Mouse (Mus musculus) frontal cortex, postnatal 14 days (tissue): ENCODE data around the gene Palm2.

Source experiments
- DNase-seq, 2 experiments: peaks; one replicate each; pipeline ENCODE4 v3.0.0; 2022; ENCODE audit warnings: low spot score in 2 of 2

Gene Palm2

DNA sequence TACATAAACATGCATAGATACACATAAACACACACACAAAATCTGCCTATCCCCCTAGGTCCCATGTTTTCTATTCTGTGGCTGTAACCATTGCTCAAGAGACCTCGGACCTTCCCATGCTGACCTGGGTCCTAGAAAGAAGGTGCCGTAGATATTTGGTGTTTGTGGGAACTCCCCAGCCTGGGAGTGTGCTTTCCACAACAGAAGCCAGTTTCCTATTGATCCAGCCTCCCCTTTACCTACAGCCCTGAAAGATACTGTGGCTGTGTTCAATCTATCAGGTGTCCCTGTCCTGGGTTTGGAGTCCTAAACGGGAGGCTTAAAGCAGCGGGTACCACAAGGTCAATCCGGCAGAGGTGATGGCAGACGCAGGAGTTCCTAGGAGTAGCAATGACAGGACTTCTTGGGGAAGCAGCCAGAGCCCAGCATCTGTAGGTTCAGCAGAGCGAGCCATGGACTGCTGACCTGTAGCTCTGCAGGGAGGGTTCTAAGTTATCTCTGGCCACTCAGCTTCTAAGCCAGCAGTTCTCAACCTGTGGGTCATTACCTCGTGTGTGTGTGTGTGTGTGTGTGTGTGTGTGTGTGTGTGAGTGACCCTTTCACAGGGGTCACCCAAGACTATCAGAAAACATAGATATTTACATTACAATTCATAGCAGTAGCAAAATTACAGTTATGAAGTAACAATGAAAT lies 79.3 kb downstream of the Palm2 start:
- DNase-seq: no peak

DNA sequence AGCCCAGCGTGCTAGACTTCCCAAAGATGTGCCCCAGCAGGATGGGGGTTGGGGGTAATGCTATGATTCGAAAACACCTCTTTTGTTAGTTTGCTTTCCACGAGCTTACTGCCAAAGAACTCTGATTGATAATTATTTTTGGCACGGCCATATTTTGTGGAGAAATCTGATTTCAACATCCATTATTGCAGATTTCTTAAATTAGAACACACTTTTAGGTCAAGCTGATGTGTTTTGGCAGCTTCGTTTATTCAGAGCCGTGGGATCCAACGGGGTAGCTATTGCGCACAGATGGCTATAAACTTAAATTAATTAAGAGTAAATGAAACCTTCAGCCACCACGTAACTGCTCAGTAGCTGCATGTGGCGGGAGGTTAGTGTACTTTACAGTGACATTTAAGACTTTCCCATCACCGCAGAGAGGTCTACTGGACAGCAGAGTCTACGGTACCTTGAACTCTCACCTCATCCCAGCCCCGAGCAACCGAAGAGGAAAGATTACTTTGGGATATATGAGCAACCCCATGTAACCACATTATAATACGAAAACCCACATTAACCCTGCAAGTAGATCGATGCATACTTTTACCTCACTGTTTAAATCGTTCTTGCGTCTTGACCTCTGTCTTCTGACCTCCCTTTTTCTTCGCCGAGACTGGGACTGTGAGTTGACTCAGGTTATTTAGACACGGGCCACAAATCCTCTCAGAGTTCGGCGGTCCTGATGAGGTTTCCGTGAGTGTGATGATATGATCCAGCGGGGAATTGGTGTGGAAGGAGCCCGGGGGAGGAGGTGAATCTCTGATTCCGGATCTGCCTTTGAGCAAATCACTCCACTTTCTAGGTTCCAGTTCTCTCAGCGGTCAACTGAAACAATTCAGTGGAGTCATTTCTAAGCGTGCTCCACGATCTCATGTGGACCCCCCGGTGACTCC lies 80.2 kb downstream of the Palm2 start:
- no peak for DNase-seq

DNA sequence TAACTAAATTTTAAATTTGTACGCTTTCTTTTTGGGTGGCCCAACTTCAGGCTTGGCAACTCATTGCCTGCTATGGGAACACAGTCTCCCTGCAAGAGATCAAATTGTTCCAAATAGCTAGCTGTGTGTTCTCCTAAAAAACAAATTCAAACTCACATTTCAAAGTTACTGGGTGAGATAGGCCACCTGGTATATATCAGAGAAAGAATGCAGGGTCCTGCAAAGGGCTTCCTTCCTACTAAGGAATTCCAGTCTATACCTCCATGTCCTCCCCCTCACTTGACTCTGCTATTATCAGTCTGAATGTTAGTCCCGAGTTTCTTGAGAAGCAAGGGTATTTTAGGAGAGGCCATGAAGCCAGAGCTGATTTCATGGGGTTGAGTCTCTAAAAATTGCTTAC lies 81.3 kb downstream of the Palm2 start:
- no peak for DNase-seq

DNA sequence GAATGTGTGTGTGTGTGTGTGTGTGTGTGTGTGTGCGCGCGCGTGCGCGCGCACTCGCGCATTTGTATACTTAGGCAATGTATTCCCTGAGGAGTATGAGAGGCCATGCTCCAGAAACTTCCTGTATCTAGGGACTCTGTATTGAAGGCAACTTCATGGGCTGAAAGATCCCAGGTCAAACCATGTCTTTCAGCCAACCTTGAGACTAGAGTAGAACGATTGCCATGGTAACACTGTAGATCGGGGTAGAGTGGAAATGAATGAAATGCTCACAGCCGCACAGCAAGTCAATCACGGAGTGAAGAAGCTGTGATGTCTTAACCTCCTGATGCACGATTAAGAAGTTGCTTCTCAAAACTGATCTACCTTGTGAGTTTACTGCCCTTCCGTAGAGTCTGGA lies 89.4 kb downstream of the Palm2 start:
- DNase-seq: no peak

DNA sequence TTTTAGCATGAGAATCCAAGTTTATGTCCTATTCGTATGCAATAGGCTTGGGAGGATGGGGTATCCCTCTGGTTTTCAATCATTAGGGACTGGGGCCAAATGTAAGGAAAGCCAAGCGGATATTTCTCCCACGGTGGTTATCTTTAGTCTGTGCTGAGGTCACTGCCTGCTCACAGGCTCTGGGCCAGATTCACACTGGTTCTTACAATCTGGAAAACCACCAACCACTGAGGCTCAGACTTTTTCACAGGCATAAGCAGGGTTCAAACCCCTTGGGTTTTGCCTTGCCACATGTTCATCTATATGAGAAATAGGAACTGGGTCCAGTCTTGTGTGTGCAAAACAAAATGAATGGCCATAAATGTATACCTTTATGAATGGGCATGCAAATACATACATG lies 90.4 kb downstream of the Palm2 start:
- DNase-seq: no peak

DNA sequence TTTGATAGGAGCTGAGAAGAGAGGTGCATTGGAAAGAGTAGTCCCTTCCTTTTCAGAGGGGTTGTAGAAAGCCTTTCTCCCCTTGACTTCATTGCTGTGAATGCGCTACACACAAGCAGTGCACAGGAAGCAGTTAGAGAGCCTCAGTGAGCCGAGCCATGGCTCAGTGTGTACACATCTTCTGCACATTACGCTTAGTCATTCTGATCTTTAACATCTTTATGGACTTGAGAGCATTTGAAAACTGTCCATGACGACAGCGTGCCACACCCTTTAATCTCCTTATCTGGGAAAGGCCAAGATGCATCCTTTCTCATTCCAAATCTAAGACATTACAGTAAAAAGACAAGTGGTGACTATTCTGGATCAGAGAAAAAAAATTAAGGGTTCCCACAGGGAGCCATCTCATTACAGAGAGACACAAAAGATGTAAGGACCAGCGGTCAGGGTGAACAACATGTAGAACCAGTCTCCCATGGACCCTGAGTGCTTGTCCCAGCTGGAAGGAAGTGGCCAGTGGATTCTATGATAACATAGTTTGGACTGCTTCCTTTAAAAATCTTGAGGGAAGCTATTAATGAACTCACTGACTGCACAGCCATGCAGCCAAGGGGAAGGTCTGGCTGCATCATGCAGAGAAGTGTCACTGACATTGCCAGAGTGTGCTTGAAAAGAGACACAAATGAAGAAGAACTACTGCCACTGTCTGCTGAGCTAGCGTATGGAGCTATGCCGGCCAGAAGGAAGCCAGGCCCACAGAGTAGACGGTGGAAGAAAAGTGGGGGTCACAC lies 91.4 kb downstream of the Palm2 start:
- no peak for DNase-seq

DNA sequence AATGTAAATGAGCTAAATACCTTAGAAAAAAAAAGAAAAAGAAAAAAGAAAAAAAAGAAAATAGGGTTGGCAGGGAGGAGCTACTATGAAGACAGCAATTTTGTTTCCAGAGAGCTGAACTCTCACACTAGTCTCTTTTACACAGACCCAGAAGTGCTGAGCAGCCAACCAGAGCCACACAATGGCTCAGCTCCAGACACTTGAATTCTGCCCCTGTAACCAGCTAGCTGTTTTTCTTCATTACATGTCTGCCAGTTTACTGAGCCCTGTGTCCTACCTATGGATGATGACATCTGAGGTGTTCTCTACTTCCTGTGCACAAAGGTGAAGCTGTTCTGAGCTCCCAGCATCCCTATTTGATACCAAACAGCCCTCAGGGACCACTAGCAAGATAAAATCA lies 94.2 kb downstream of the Palm2 start:
- no peak for DNase-seq

DNA sequence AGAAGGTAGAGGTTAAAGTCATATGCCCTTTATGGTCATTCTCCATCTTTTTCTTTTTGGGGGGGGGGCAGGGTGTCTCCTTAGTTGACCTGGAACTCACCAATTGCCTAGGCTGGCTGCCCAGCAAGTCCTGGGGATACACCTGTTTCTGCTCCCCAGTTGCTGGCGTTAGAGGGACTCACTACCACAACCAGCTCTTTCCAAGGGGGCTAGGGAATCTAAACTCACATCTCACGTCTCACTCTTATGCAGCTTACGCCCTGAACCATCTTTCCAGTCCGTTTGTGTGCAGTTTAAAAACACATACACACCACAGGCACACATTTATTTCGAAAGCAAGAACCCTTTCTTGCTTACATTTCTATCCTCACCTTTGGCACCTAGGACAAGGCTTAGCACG lies 99.6 kb downstream of the Palm2 start:
- DNase-seq: no peak

DNA sequence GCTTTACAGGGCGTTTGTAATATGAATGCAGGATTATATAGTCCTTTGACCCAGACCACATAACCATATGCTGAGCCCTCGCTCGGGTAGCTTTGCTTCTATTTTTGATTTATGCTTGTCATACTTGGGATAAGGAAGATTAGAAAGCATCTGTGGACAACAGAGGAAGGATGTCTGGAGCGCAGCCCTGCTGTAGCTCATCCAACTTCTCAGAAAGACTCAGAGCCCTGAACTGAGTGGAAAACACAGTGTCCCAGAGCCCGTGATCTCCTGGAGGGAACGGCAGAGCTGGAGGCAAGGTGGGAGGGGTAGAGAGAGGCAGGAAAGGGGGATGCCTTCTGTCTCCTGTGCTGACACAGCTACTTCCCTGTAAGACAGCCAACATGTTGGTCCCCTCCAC lies 100.2 kb downstream of the Palm2 start:
- DNase-seq: no peak

DNA sequence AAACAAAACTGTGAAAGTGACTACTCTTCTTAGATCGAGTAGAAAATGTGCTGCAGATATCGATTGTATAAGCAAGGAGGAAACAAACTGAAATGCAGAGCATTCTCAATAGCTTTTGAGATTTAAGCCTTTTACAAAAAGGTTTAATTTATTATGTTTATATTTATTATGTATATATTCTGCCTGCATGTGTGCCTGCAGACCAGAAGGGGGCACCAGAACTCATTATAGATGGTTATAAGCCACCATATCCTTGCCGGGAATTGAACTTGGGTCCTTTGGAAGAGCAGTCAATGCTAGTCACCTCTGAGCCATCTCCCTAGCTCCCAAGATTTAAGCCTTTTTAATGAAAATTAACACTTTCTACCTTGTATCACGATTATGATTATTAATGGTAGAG lies 101.0 kb downstream of the Palm2 start:
- no peak for DNase-seq

DNA sequence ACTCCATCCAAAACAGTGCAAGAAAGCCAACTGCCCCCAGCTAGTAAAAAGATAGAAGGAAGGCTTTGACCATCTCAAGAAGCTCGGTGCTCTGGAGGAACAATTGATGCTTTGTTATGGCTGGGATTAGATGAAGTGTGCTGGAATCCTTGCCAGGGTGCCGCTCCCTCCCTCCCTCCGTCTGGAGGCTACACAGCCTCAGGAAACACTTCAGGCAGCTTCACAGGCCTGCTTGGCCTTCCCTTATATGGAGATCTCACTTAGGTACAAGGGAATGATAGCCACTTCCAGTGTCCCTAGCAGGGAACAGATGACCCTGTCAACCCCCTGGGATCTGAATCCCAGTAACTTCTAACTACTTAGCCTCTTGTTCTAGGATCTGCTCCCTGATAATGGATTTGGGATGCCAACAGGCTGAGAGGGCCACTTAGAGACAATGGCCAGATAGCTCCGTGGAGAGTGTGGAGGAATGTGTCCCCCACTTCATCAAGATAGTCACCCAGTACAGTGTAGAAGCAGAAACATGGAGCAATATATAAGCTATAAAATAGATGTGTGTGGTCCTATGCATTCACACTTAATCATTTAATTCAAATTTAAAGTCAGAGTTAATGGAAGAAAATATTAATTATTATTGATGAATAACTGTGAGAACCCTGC lies 104.1 kb downstream of the Palm2 start:
- no peak for DNase-seq

DNA sequence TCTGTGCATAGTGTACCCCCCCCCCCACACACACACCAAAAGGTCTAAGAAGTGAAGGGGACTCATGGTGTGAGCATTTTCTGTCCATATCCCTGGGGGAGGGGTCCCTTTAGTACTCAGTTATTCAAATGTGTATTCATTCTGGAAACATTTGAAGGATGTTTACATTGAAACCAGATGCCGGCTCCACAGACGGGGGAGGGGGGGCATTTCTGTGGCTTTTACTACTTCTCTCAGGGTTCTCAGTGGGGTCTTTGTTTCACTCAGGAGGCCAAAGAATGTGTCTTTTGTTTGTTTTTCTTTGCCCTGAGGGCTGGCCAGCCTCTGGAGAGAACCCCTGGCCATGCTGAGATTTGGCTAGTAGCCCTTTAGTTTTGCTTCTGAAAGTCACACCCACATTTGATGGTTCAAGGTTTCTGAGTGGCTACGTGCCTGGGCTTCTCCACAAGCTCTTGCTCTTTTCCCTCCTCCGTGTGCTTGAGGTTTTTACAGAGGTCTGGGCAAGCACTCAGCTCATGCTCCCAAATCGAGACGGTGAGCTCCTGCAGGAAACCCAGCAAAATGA lies 109.7 kb downstream of the Palm2 start:
- DNase-seq: peak in 1 of 2 experiments; percentile 12

DNA sequence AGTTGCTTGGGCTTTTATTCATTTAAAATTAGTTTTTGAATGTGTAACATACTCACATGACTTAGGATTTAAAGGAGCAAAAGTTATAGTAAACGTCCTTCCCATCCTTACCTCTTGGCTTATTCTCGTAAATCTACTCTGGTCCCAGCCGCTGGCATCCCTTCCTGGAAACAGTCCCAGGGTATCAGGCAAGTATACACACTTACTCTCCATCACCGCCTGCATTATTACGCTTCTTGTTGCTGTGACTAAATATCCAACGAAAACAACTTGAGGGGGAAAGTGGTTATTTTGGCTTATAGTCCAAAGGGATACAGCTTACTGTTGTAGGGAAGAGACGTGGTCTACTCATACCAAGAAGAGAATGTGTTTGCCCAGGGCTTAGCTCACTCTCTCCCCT lies 113.7 kb downstream of the Palm2 start:
- no peak for DNase-seq

DNA sequence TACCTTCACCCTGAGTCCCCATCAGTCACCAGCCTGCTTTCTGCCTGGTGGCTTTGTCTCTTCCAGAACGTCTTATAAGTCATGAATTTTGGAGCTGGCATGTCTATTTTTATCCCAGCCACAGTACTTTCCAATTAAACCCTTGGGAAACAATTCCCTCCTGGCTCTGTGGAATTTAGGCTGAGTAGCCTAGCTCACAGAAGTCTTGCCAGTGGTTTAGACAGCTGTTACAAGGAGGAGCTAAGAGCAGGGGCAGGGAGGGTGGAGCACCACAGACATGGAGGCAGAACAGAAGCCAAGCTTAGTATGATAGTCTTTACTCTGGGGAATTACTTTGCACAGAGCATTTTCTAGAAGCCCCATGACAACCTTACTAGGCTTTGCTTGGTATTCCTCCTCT lies 116.2 kb downstream of the Palm2 start:
- no peak for DNase-seq

DNA sequence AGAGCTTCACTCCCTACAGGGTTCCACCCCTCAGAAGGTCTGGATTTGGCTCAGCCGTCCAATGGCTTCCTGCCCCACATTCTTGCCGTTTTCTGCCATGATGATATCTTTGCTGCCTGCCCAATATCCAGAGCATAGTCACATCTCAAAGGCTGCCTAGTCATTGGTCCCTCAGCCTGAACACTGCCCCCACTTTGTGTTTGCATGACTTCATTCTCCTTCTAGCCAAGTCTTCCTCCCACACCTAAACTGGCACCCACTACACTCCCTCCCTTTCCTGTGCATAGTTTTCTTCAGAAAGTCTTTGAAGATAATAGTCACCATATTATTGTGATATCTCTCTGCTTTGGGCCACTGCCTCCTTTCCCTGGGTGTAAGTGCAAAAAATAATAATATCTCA lies 123.1 kb downstream of the Palm2 start:
- DNase-seq: no peak

DNA sequence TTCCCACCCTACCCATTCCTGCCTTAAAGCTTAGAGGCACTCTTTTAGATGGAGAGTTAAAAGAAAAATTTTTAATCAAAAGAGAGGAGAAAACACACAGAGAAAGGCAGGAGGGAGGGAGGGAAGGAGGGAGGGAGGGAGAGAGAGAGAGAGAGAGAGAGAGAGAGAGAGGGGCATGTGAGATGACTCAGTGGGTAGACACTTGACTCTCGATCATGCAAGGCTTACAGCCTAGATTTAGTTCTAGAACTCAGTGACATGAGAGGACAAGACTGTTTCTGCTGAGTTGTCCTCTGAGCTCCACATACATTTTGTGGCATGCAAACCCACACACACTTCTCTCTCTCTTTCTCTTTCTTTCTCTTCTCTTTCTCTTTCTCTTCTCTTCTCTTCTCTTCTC lies 125.4 kb downstream of the Palm2 start:
- no peak for DNase-seq

DNA sequence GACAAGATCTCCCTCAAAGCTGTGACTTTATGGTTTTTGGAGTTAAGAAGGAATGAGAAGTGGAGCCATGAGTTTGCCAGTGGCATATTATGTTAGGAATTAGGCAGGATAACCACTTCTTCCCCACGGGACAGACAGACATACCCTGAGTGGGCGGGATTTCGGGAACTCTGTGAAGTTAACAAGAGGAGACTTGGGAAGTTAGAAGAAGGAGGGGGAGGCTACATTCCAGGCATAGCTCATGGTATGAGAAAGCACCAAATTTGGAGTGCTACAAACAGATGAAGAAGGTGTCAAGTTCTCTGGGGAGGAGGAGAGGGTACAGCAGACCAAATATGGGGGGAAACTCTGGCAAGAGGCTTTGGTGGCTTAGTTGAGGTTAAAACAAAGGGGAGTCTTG lies 126.0 kb downstream of the Palm2 start:
- DNase-seq: no peak

DNA sequence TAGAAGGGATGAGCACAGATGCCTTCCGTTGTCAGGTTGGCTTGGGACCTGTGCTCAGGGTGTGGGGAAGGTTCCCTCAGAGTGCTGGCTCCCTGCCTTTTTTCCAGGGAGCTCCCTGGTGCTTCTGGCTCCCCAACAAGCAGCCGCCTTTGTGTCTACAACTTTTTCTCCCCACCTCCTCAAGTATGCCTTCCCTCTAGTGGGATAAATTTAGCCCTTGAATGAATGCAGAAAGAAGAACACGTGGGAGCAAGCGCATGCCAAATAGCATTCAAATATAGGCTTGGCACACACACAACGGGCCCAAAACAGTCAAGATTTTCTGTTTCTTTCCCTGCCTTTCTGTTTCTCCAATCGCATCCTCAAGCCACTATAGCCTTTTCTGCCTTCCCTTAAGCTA lies 127.0 kb downstream of the Palm2 start:
- peak; percentile 48 to 51 for DNase-seq

DNA sequence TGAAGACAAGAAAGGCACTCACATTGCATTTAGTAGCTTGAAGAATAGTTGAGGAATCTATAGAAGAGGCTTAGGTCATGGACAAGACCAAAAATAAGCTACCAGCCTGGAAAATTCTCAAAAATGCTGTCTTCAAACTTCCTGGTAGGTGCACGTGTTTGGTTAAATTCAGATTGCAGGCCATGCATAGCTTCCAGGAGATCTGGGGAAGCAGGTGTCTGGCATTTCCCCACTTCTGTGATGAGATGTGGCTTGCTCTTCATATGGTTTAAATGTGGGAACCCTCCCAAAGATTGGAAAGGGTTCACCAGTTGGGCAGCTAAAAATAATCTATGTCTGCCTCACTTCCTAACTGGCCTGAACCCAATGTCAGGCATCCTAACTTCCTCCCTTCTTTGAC lies 131.2 kb downstream of the Palm2 start:
- DNase-seq: no peak

DNA sequence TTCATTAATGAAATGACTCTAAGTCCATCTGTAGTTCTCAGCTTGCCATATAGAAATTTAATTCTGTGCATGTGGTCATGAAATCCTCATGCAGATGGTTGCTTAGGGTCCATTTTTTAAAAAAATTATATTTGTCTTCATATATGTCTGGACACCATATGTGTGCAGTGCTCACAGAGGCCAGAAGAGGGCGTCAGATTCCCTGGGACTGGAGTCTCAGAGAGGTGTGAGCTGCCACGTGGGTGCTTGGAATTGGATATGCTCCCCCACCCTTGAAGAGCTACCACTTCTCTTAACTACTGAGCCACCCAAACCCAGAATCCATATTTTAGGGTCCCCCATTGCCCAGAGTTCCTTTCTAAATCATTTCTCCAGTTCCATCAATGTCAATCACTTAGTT lies 131.8 kb downstream of the Palm2 start:
- no peak for DNase-seq

DNA sequence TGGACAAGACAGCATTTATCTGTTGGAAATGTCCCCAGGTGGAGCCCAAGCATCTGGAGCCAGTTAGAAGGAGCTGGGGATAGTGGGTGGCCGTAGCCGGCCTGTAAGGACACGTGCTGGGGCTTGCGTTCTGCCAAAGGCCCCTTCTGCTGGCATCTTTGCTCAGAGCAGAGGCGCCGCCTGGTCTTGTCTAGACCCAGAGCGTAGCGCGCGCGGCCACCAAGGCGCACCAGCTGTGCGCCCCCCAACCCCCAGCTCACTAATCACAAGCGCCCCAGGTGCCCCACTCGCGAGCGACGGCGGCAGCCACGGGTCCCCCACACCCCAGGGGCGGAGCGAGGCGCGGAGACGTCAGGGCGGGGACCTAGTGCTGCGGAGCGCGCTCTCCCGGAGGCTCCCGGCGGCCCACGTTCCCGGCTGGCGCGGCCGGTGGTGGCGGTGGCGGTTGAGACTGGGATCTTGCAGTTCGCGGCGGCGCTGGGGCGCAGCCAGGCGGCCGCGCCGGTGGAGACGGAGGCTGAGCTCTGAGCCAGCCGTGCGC lies 133.7 kb downstream of the Palm2 start, which contains the start of gene Pakap:
Gene Pakap, plus strand, starts transcription at position 514 of the 541 bp plus-strand sequence.
- peak; percentile 49 to 65 for DNase-seq
